In genomic region chr2:180582481-180583153, GRCm38 (mm10) we compare ENCODE assay signal across 8 mouse cellular contexts. TPM values are rescaled to one million over a fixed set of nuclear protein-coding genes. Genes with fewer than 3 reads are reported as not detected.
DNase-seq lines count a peak whose midpoint lies in the region; ATAC-seq lines count a peak whose summit lies in the region.

No protein-coding gene starts in this region.

- peak overlapping the region; percentile 78 for H3K4me2 ChIP-seq in hindbrain, embryonic 14.5 days (replicated peaks)

- H3K4me3 ChIP-seq in hindbrain, embryonic 14.5 days (replicated peaks; ENCODE audit: low read length): peak overlapping the region; percentile 87

- ATAC-seq in hindbrain, embryonic 14.5 days (ENCODE audit: low FRiP score): peak; percentile 73

- H3K36me3 ChIP-seq in hindbrain, embryonic 14.5 days (replicated peaks; ENCODE audit: control insufficient read depth, insufficient read depth): peaks cover 30% of the 10 kb centered on the region

- H3K27ac ChIP-seq in hindbrain, embryonic 14.5 days: peak overlapping the region; percentile 80

- no peaks in the 10 kb centered on the region for H3K9me3 ChIP-seq in hindbrain, embryonic 14.5 days (ENCODE audit: control insufficient read depth, low read length)

- H3K27me3 ChIP-seq in hindbrain, embryonic 14.5 days (ENCODE audit: control insufficient read depth, insufficient read depth, low read length): no peaks in the 10 kb centered on the region

- under 1% methylated on average over 56 of the region's 57 CpGs for whole genome bisulfite sequencing in hindbrain, embryonic 14.5 days

- peak; percentile 94 for DNase-seq in R1 (ENCODE audit: low read depth, low spot score)
- DNase-seq in cerebellum, postnatal 25 days: peak; percentile 99 to 100
- DNase-seq in frontal cortex, postnatal 25 days (ENCODE audit: low spot score in 2 of 2): peak; percentile 98
- DNase-seq in hindbrain, embryonic 14.5 days (ENCODE audit: low spot score): peak; percentile 99
- DNase-seq in layer of hippocampus, postnatal 36 days: peak; percentile 96 to 98
- DNase-seq in lung, postnatal 36 days: peak; percentile 97
- peak; percentile 95 for DNase-seq in retina, postnatal 1 day
- peak; percentile 96 to 99 for DNase-seq in urinary bladder, adult 18-20 months (ENCODE audit: low spot score in 2 of 2)

- H3K9ac ChIP-seq in hindbrain, embryonic 14.5 days: peak overlapping the region; percentile 96

- peaks cover 15% of the 10 kb centered on the region for H3K4me1 ChIP-seq in hindbrain, embryonic 14.5 days (replicated peaks; ENCODE audit: control insufficient read depth, insufficient read depth, low read length)

RNA-seq across cellular contexts. Expression of gene Mrgbp, which starts 1.5 kb away (rescaled TPM):
- 35.4 and 38.2 TPM in 2 replicates for polyA plus RNA-seq in hindbrain, embryonic 14.5 days (2014; fragmentation: Nextera tagmentation; extraction: Ambion mirVana)
- total RNA-seq in layer of hippocampus, postnatal 36 days (2021): 10 to 100 TPM; 20.1 to 21.9 TPM

RNA-seq across cellular contexts. Expression of gene Ogfr, which starts 6.4 kb away (rescaled TPM):
- 88.4 and 90.2 TPM in 2 replicates for polyA plus RNA-seq in hindbrain, embryonic 14.5 days (2014; fragmentation: Nextera tagmentation; extraction: Ambion mirVana)
- 10 to 100 TPM; 39.7 to 43.8 TPM for total RNA-seq in layer of hippocampus, postnatal 36 days (2021)

RNA-seq across cellular contexts. Expression of gene Col9a3, which starts 15.0 kb away (rescaled TPM):
- 61.4 and 65.7 TPM in 2 replicates for polyA plus RNA-seq in hindbrain, embryonic 14.5 days (2014; fragmentation: Nextera tagmentation; extraction: Ambion mirVana)
- 10 to 100 TPM in 1 of 2 experiments, 1 to 10 TPM in 1; 9.3 to 13.9 TPM for total RNA-seq in layer of hippocampus, postnatal 36 days (2021)

RNA-seq across cellular contexts. Expression of gene Tcfl5, which starts 59.9 kb away (rescaled TPM):
- polyA plus RNA-seq in hindbrain, embryonic 14.5 days (2014; fragmentation: Nextera tagmentation; extraction: Ambion mirVana): 0.87 and 0.99 TPM in 2 replicates
- under 1 TPM; 0.32 to 0.35 TPM for total RNA-seq in layer of hippocampus, postnatal 36 days (2021)

Comparison
In these comparisons a context has a peak if more than half of its experiments do, and no peak if none do; other contexts are left out.
1. Peak in every context shown above with its lines: DNase-seq, ATAC-seq, H3K4me3 ChIP-seq and H3K27ac ChIP-seq.